Mouse (Mus musculus): ENCODE results near the gene Olfr1153.

Gene Olfr1153

DNA sequence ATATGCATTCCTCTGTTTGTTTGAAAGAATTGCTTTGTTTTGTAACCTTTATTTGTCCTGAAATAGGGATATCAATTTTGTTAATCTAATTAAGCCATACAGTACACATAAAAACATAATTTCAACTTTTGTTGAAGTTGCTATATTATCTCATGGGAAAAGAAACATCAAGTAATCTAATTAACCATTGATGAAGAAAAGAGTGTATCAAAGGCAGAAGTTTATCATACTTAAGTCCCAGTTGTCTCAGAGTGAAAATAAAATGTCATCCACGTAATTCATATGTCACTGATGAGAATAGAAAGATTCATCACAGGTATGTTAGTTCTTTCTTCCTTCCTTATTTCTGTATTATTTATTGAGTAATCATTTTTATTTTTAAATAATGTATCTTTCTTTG lies at the start of gene Olfr1153:
Gene Olfr1153, plus strand, starts transcription at position 301 of the 400 bp plus-strand sequence.
- DNase-seq: no peak

DNA sequence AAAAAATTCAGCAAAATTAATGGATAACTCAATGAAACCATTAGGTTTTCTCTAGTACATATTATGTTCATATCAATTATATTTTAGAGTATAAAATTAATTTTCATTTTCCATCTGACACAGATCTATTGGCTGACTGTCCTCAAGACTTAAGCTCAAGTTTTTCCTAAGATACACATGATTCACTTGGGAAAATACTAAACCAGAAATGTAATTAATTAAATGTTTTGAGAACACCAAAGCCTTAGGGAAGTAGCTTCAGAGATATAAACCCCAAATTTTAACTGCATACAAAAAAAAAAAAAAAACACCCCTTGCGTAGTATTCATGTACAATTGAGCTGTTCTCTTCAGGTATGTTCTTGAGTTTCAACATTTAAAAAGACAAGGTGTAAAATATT lies 39.2 kb upstream of the Olfr1153 start, which contains the start of gene Olfr1151:
Gene Olfr1151, plus strand, starts transcription at position 301 of the 400 bp plus-strand sequence.
- DNase-seq: no peak

DNA sequence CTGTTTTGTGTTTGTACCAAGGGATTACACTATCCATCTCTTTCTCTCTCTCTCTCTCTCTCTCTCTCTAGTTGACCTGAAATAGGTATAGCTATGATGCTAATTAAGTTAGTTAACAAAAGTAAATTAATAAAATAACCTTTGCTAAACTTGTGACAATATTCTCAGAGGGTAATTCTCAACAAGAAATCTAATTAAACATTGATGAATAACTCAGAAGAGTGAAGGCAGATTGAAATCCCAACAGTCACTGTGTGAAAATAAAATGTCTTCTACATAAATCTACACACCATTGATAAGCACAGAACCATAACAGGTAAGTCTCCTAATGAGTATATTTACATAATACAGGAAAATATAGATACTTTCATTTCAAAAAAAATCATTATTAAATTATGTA lies 28.6 kb upstream of the Olfr1153 start, which contains the start of gene Olfr1152:
Gene Olfr1152, plus strand, starts transcription at position 301 of the 400 bp plus-strand sequence.
- no peak for DNase-seq

DNA sequence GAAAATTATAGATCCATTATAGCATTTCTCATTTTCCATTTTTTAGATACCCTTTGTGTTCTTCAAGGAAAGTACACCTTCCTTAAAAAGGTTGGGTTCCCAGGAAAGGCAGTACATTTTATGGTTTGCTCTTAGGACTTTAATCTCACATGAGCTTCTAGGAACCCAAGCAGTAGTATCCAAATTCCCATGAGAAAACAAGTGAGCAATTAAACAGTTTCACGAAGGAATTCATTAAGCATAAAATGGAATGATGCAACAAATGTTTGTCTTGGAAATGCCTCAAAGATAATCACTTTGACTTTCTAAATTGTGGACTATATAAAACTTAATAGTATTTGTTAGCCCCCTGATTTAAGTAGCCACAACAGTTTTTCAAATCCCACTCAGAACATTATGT lies 10.3 kb downstream of the Olfr1153 start, which contains the start of gene Olfr1154:
Gene Olfr1154, minus strand, starts transcription at position 101 of the 400 bp plus-strand sequence.
- no peak for DNase-seq

DNA sequence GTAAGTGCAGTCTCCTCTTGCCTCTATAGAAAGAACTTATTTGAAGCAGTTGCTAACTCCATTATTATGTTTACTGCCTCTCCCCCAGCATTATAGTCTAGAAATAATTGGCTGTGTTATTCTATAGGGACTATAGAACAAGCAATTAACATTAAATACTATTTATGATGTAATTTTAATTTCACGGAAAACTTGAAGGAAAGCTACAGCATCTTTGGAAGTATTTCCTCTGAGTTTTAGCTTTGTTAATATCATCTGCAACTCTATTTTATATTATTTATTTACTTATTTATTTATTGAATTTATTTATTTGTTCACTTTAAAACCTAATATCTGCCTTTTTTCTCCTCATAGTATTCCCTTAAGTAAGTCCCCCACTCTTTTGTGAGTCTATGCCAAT lies 50.3 kb downstream of the Olfr1153 start, which contains the start of gene Olfr1155:
Gene Olfr1155, minus strand, starts transcription at position 101 of the 400 bp plus-strand sequence.
- DNase-seq: no peak
